Mouse (Mus musculus) embryonic facial prominence, embryonic 12.5 days (tissue): ENCODE results near the gene Fmo6. TPM values are rescaled to one million over a fixed set of nuclear protein-coding genes. Genes with fewer than 3 reads are reported as not detected.

Source experiments
- ATAC-seq: fragments of 200-750 bp; cut with Nextera tagmentation; 2 replicates; pipeline ENCODE4 v1.8.0; 2017; ENCODE audit not compliant: insufficient number of reproducible peaks, insufficient read depth, low FRiP score, low TSS enrichment
- H3K27ac ChIP-seq: fragments of 300-500 bp; sonication (generic); 2 replicates; pipeline ENCODE4 v1.5.1; 2016; ENCODE audit warnings: mild to moderate bottlenecking
- H3K27me3 ChIP-seq: fragments of 300-500 bp; sonication (generic); 2 replicates; pipeline ENCODE4 v1.6.1; 2016; ENCODE audit warnings: mild to moderate bottlenecking, moderate library complexity
- H3K36me3 ChIP-seq: fragments of 300-500 bp; sonication (generic); 2 replicates; pipeline ENCODE4 v1.6.1; 2016; ENCODE audit warnings: mild to moderate bottlenecking
- H3K4me1 ChIP-seq: fragments of 300-500 bp; sonication (generic); 2 replicates; pipeline ENCODE4 v1.6.1; 2016
- H3K4me2 ChIP-seq: fragments of 300-500 bp; sonication (generic); replicated peaks from 2 replicates; pipeline ENCODE4 v1.6.1; 2016; ENCODE audit warnings: mild to moderate bottlenecking, moderate library complexity
- H3K4me3 ChIP-seq: fragments of 300-500 bp; sonication (generic); 2 replicates; pipeline ENCODE4 v1.5.1; 2016; ENCODE audit warnings: mild to moderate bottlenecking
- H3K9ac ChIP-seq: fragments of 300-500 bp; sonication (generic); 2 replicates; pipeline ENCODE4 v1.6.1; 2016; ENCODE audit warnings: mild to moderate bottlenecking, moderate library complexity
- H3K9me3 ChIP-seq: fragments of 300-500 bp; sonication (generic); 2 replicates; pipeline ENCODE4 v1.6.1; 2016; ENCODE audit warnings: mild to moderate bottlenecking, moderate library complexity
- WGBS: fragments of 180-500 bp; shearing (Covaris S2); methylation state at CpG from one replicate; pipeline ENCODE4 v1.1.7; 2016; 5-methylcytosine and 5-hydroxymethylcytosine counted together
- polyA plus RNA-seq: library from polyadenylated mRNA; unstranded; fragments of >200 nt; fragmentation: Nextera tagmentation; extraction: Ambion mirVana; gene quantifications from 2 replicates; pipeline ENCODE4 v1.2.1, GENCODE M21; 2016

Gene Fmo6
- polyA plus RNA-seq, 1 experiment from 2014 or later = 0.15 TPM

- H3K27ac ChIP-seq = no peak overlapping the region
- 59% methylated on average over 4 of the region's 4 CpGs for WGBS
Measured at GRCm38 (mm10) chr1:162901879-162902278, 35.4 kb downstream of the Fmo6 start.

GRCm38 (mm10) chr1:162897838-162898811 lies 39.2 kb downstream of the Fmo6 start, which contains the start of gene Fmo2:
Fmo2 (minus strand) TSS chr1:162898726.
- H3K27me3 ChIP-seq = no peaks in the 10 kb centered on the region
- H3K36me3 ChIP-seq = no peaks in the 10 kb centered on the region
- no peak within 1 kb of the TSS for H3K4me2 ChIP-seq
- H3K9ac ChIP-seq = no peak within 1 kb of the TSS
- H3K4me1 ChIP-seq = no peaks in the 10 kb centered on the region
- H3K4me3 ChIP-seq = no peak within 1 kb of the TSS
- H3K27ac ChIP-seq = no peak within 1 kb of the TSS
- ATAC-seq = no peak
- H3K9me3 ChIP-seq = no peaks in the 10 kb centered on the region
- WGBS = 72% methylated on average over 14 of the region's 14 CpGs

More at GRCm38 (mm10) chr1:162901879-162902278, 35.4 kb downstream of the Fmo6 start:
- H3K4me2 ChIP-seq = no peak overlapping the region
- H3K4me3 ChIP-seq = no peak overlapping the region
- no peaks in the 10 kb centered on the region for H3K27me3 ChIP-seq
- 0 out of 2 replicates have a peak, but pooled peaks have one; percentile 52 for ATAC-seq
- no peaks in the 10 kb centered on the region for H3K4me1 ChIP-seq
- H3K9ac ChIP-seq = no peak overlapping the region
- no peaks in the 10 kb centered on the region for H3K36me3 ChIP-seq
- H3K9me3 ChIP-seq = no peaks in the 10 kb centered on the region

- no peaks in the 10 kb centered on the region for H3K4me1 ChIP-seq
- 27% methylated on average over 6 of the region's 6 CpGs for WGBS
- H3K9ac ChIP-seq = no peak overlapping the region
- H3K36me3 ChIP-seq = no peaks in the 10 kb centered on the region
- H3K27ac ChIP-seq = no peak overlapping the region
- no peaks in the 10 kb centered on the region for H3K27me3 ChIP-seq
- no peak for ATAC-seq
- H3K9me3 ChIP-seq = no peaks in the 10 kb centered on the region
- H3K4me3 ChIP-seq = no peak overlapping the region
- H3K4me2 ChIP-seq = no peak overlapping the region
Measured at GRCm38 (mm10) chr1:162895900-162896299, 41.4 kb downstream of the Fmo6 start.

GRCm38 (mm10) chr1:162893014-162893413 lies 44.3 kb downstream of the Fmo6 start:
- H3K27ac ChIP-seq = no peak overlapping the region
- no peak overlapping the region for H3K4me2 ChIP-seq
- no peak overlapping the region for H3K9ac ChIP-seq
- H3K4me1 ChIP-seq = no peaks in the 10 kb centered on the region
- 92% methylated on average over 6 of the region's 6 CpGs for WGBS
- H3K4me3 ChIP-seq = no peak overlapping the region
- H3K36me3 ChIP-seq = no peaks in the 10 kb centered on the region
- H3K9me3 ChIP-seq = peaks cover 4% of the 10 kb centered on the region; the same call in 1 of the 2 replicates
- no peaks in the 10 kb centered on the region for H3K27me3 ChIP-seq
- ATAC-seq = no peak

GRCm38 (mm10) chr1:162891980-162892451 lies 45.3 kb downstream of the Fmo6 start:
- no peak overlapping the region for H3K9ac ChIP-seq

GRCm38 (mm10) chr1:162888646-162889045 lies 48.7 kb downstream of the Fmo6 start:
- H3K4me3 ChIP-seq = no peak overlapping the region
- ATAC-seq = no peak
- H3K27ac ChIP-seq = no peak overlapping the region
- H3K36me3 ChIP-seq = no peaks in the 10 kb centered on the region
- no peaks in the 10 kb centered on the region for H3K4me1 ChIP-seq
- WGBS = 72% methylated on average over 12 of the region's 12 CpGs
- H3K9me3 ChIP-seq = peaks cover 4% of the 10 kb centered on the region; the same call in 1 of the 2 replicates
- no peaks in the 10 kb centered on the region for H3K27me3 ChIP-seq
- H3K4me2 ChIP-seq = no peak overlapping the region
- H3K9ac ChIP-seq = no peak overlapping the region

More at GRCm38 (mm10) chr1:162891980-162892451, 45.3 kb downstream of the Fmo6 start:
- Histone ChIP-seq H3K36me3 (no peaks in the 10 kb centered on the region), H3K4me1 (no peaks in the 10 kb centered on the region), H3K27ac (no peak overlapping the region), H3K4me2 (no peak overlapping the region), H3K4me3 (no peak overlapping the region), H3K27me3 (no peaks in the 10 kb centered on the region), H3K9me3 (peaks cover 4% of the 10 kb centered on the region; the same call in 1 of the 2 replicates)
- WGBS = 56% methylated on average over 6 of the region's 6 CpGs
- ATAC-seq = no peak

GRCm38 (mm10) chr1:162887644-162888043 lies 49.7 kb downstream of the Fmo6 start:
- H3K27me3 ChIP-seq = no peaks in the 10 kb centered on the region
- H3K4me1 ChIP-seq = no peaks in the 10 kb centered on the region

GRCm38 (mm10) chr1:162886138-162886816 lies 51.0 kb downstream of the Fmo6 start:
- Histone ChIP-seq H3K9me3 (peaks cover 4% of the 10 kb centered on the region; the same call in 1 of the 2 replicates), H3K36me3 (no peaks in the 10 kb centered on the region), H3K4me1 (no peaks in the 10 kb centered on the region), H3K27me3 (no peaks in the 10 kb centered on the region), H3K27ac (no peak overlapping the region), H3K9ac (no peak overlapping the region), H3K4me3 (no peak overlapping the region), H3K4me2 (no peak overlapping the region)
- ATAC-seq = no peak
- WGBS = 82% methylated on average over 11 of the region's 11 CpGs

More at GRCm38 (mm10) chr1:162887644-162888043, 49.7 kb downstream of the Fmo6 start:
- H3K27ac ChIP-seq = no peak overlapping the region
- 91% methylated on average over 7 of the region's 7 CpGs for WGBS
- H3K9me3 ChIP-seq = peaks cover 4% of the 10 kb centered on the region; the same call in 1 of the 2 replicates
- no peaks in the 10 kb centered on the region for H3K36me3 ChIP-seq
- H3K4me3 ChIP-seq = no peak overlapping the region
- H3K9ac ChIP-seq = no peak overlapping the region
- no peak for ATAC-seq
- H3K4me2 ChIP-seq = no peak overlapping the region

- WGBS = 79% methylated on average over 4 of the region's 4 CpGs
- Histone ChIP-seq H3K9ac (no peak overlapping the region), H3K27me3 (no peaks in the 10 kb centered on the region), H3K4me2 (no peak overlapping the region), H3K4me3 (no peak overlapping the region), H3K4me1 (no peaks in the 10 kb centered on the region), H3K36me3 (no peaks in the 10 kb centered on the region), H3K27ac (no peak overlapping the region), H3K9me3 (no peaks in the 10 kb centered on the region)
- ATAC-seq = no peak
Measured at GRCm38 (mm10) chr1:162882681-162883080, 54.6 kb downstream of the Fmo6 start.

- 57% methylated on average over 11 of the region's 11 CpGs for WGBS
- Histone ChIP-seq H3K9me3 (no peaks in the 10 kb centered on the region), H3K4me1 (peaks cover 3% of the 10 kb centered on the region; the same call in 1 of the 2 replicates), H3K9ac (no peak overlapping the region), H3K36me3 (no peaks in the 10 kb centered on the region), H3K4me2 (no peak overlapping the region), H3K27ac (no peak overlapping the region), H3K4me3 (no peak overlapping the region), H3K27me3 (no peaks in the 10 kb centered on the region)
- ATAC-seq = no peak
Measured at GRCm38 (mm10) chr1:162879595-162880369, 57.5 kb downstream of the Fmo6 start.

- H3K9ac ChIP-seq = no peak overlapping the region
- H3K4me1 ChIP-seq = peaks cover 16% of the 10 kb centered on the region
- ATAC-seq = no peak
- H3K4me3 ChIP-seq = no peak overlapping the region
- 39% methylated on average over 3 of the region's 3 CpGs for WGBS
- no peak overlapping the region; the same call in 1 of the 2 replicates for H3K27ac ChIP-seq
- H3K27me3 ChIP-seq = no peaks in the 10 kb centered on the region
- no peaks in the 10 kb centered on the region for H3K36me3 ChIP-seq
- no peak overlapping the region for H3K4me2 ChIP-seq
- H3K9me3 ChIP-seq = no peaks in the 10 kb centered on the region
Measured at GRCm38 (mm10) chr1:162875091-162875490, 62.2 kb downstream of the Fmo6 start.
